8 mouse cellular contexts compared by ENCODE assay signal in the genomic region with DNA sequence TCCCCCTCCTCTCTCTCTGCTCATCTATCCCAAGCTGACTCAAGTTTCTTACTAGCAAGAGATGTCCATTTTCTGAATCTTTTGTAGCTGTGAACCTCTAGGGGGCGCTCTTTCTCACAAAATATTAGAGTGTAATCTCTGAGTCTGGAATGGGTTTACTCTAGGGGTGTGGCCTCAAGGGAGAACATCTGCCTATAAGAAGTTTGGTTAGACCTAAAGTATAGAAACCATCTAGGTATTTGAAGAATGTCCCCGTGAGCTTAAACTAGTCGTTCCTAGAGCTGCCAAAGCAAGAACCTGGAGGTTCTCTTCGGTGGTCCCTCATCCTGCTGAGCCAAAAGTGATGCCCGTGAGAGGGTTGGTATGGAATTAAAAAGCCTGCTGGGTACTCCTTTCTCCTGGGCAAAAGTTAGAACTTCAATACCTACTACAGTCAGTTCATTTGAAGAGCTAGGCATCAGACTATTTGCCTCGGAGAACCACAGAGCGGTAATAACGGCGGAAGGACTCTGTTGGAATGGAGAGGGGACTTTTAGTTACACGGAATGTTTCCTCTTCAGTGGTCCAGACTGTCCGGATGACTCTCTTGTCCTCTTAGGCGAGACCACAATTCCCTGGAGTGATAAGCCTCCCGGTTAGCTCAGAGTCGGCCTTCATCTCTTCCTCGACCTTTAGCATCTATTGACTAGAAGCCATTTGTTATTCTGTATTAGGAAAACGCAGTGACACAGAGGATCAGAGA. TPM values are rescaled to one million over a fixed set of nuclear protein-coding genes. Genes with fewer than 3 reads are reported as not detected.
DNase-seq lines count a peak whose midpoint lies in the region; ATAC-seq lines count a peak whose summit lies in the region.

No protein-coding gene starts in this region.

- peak overlapping the region; percentile 61 for H3K27ac ChIP-seq in intestine, embryonic 15.5 days
- H3K27ac ChIP-seq in limb, embryonic 12.5 days, result peak overlapping the region; percentile 91
- H3K27ac ChIP-seq in midbrain, embryonic 13.5 days, result no peak overlapping the region
- H3K27ac ChIP-seq in stomach, embryonic 16.5 days (ENCODE audit: low read length), result peak overlapping the region; percentile 74

- peak overlapping the region; percentile 50 for H3K9ac ChIP-seq in intestine, embryonic 15.5 days
- H3K9ac ChIP-seq in limb, embryonic 12.5 days (replicated peaks), result peak overlapping the region; percentile 77
- peak overlapping the region; percentile 40; the same call in 1 of the 2 replicates for H3K9ac ChIP-seq in midbrain, embryonic 13.5 days (replicated peaks)
- peak overlapping the region; percentile 71 for H3K9ac ChIP-seq in stomach, embryonic 16.5 days (ENCODE audit: low read length)

- no peaks in the 10 kb centered on the region for H3K4me1 ChIP-seq in intestine, embryonic 15.5 days (replicated peaks)
- no peaks in the 10 kb centered on the region; the same call in 1 of the 2 replicates for H3K4me1 ChIP-seq in limb, embryonic 12.5 days (replicated peaks)
- H3K4me1 ChIP-seq in midbrain, embryonic 13.5 days (replicated peaks), result peaks cover 20% of the 10 kb centered on the region
- H3K4me1 ChIP-seq in stomach, embryonic 16.5 days (ENCODE audit: control insufficient read depth, insufficient read depth, low read length), result no peaks in the 10 kb centered on the region

- H3K36me3 ChIP-seq in intestine, embryonic 15.5 days, result no peaks in the 10 kb centered on the region
- no peaks in the 10 kb centered on the region for H3K36me3 ChIP-seq in limb, embryonic 12.5 days
- no peaks in the 10 kb centered on the region for H3K36me3 ChIP-seq in midbrain, embryonic 13.5 days
- H3K36me3 ChIP-seq in stomach, embryonic 16.5 days (ENCODE audit: control insufficient read depth, insufficient read depth, low read length), result no peaks in the 10 kb centered on the region

- DNase-seq in 3T3-L1 (ENCODE audit: low read depth, low spot score) (peak; percentile 100), MEL-GATA-1-ER (ENCODE audit: extremely low read depth, low read depth) (peak; percentile 11)
- peak; percentile 68 to 82 for DNase-seq in cerebellum, postnatal 10 days
- DNase-seq in gastrocnemius, postnatal 10 days, result peak; percentile 53

- H3K4me3 ChIP-seq in intestine, embryonic 15.5 days (replicated peaks), result peak overlapping the region; percentile 47
- peak overlapping the region; percentile 59 for H3K4me3 ChIP-seq in limb, embryonic 12.5 days (replicated peaks)
- peak overlapping the region; percentile 49 for H3K4me3 ChIP-seq in midbrain, embryonic 13.5 days (replicated peaks)
- H3K4me3 ChIP-seq in stomach, embryonic 16.5 days (replicated peaks; ENCODE audit: low read length), result peak overlapping the region; percentile 49

- H3K4me2 ChIP-seq in intestine, embryonic 15.5 days (replicated peaks), result peak overlapping the region; percentile 84
- H3K4me2 ChIP-seq in limb, embryonic 12.5 days, result peak overlapping the region; percentile 76
- peak overlapping the region; percentile 93 for H3K4me2 ChIP-seq in midbrain, embryonic 13.5 days (replicated peaks)
- peak overlapping the region; percentile 92 for H3K4me2 ChIP-seq in stomach, embryonic 16.5 days (ENCODE audit: low read depth, low read length)

- no peaks in the 10 kb centered on the region for H3K27me3 ChIP-seq in intestine, embryonic 15.5 days (replicated peaks)
- no peaks in the 10 kb centered on the region for H3K27me3 ChIP-seq in limb, embryonic 12.5 days
- peaks cover 40% of the 10 kb centered on the region for H3K27me3 ChIP-seq in midbrain, embryonic 13.5 days
- no peaks in the 10 kb centered on the region for H3K27me3 ChIP-seq in stomach, embryonic 16.5 days (ENCODE audit: control insufficient read depth, insufficient read depth, low read length)

- no peaks in the 10 kb centered on the region for H3K9me3 ChIP-seq in intestine, embryonic 15.5 days
- no peaks in the 10 kb centered on the region for H3K9me3 ChIP-seq in limb, embryonic 12.5 days
- H3K9me3 ChIP-seq in midbrain, embryonic 13.5 days, result no peaks in the 10 kb centered on the region
- no peaks in the 10 kb centered on the region for H3K9me3 ChIP-seq in stomach, embryonic 16.5 days (replicated peaks; ENCODE audit: control insufficient read depth, low read length)

- WGBS in intestine, embryonic 15.5 days, result 8% methylated on average over 16 of the region's 16 CpGs
- 5% methylated on average over 16 of the region's 16 CpGs for WGBS in limb, embryonic 12.5 days
- 6% methylated on average over 16 of the region's 16 CpGs for WGBS in midbrain, embryonic 13.5 days
- 7% methylated on average over 16 of the region's 16 CpGs for WGBS in stomach, embryonic 16.5 days

- peak; percentile 73 for ATAC-seq in intestine, embryonic 15.5 days
- ATAC-seq in limb, embryonic 12.5 days (ENCODE audit: insufficient number of reproducible peaks, insufficient read depth, low FRiP score, low TSS enrichment, low read depth), result peak; percentile 84
- peak; percentile 78 for ATAC-seq in midbrain, embryonic 13.5 days
- peak; percentile 73; the same call in 1 of the 2 replicates for ATAC-seq in stomach, embryonic 16.5 days (ENCODE audit: insufficient read depth, low FRiP score)

RNA-seq across cellular contexts. Expression of gene Cped1, which starts 0.6 kb away (rescaled TPM):
- 10 to 100 TPM; 15.9 to 27.6 TPM for total RNA-seq in gastrocnemius, postnatal 10 days (2021)
- polyA plus RNA-seq in intestine, embryonic 15.5 days (2015; fragmentation: Nextera tagmentation; extraction: Ambion mirVana), result 19.5 and 20.7 TPM in 2 replicates
- 62.3 and 67.7 TPM in 2 replicates for polyA plus RNA-seq in limb, embryonic 12.5 days (2016; fragmentation: Nextera tagmentation; extraction: Ambion mirVana)
- 2.8 and 3.2 TPM in 2 replicates for polyA plus RNA-seq in midbrain, embryonic 13.5 days (2015; fragmentation: Nextera tagmentation; extraction: Ambion mirVana)
- 26.6 and 27.3 TPM in 2 replicates for polyA plus RNA-seq in stomach, embryonic 16.5 days (2015; fragmentation: Nextera tagmentation; extraction: Ambion mirVana)

RNA-seq across cellular contexts. Expression of gene Ing3, which starts 35.8 kb away (rescaled TPM):
- total RNA-seq in gastrocnemius, postnatal 10 days (2021), result 10 to 100 TPM; 10.5 to 11.9 TPM
- 41.5 and 52.6 TPM in 2 replicates for polyA plus RNA-seq in intestine, embryonic 15.5 days (2015; fragmentation: Nextera tagmentation; extraction: Ambion mirVana)
- 59.8 and 71.1 TPM in 2 replicates for polyA plus RNA-seq in limb, embryonic 12.5 days (2016; fragmentation: Nextera tagmentation; extraction: Ambion mirVana)
- 46.2 and 63.1 TPM in 2 replicates for polyA plus RNA-seq in midbrain, embryonic 13.5 days (2015; fragmentation: Nextera tagmentation; extraction: Ambion mirVana)
- polyA plus RNA-seq in stomach, embryonic 16.5 days (2015; fragmentation: Nextera tagmentation; extraction: Ambion mirVana), result 37.5 and 43.4 TPM in 2 replicates

Comparison
In these comparisons a context has a peak if more than half of its experiments do, and no peak if none do; other contexts are left out.
1. DNase-seq: peak in every context shown above with its lines; median percentile 100 in 3T3-L1; 75 in cerebellum, postnatal 10 days; 53 in gastrocnemius, postnatal 10 days; 11 in MEL-GATA-1-ER.